Mouse (Mus musculus): ENCODE results near the gene Calcrl. TPM values are rescaled to one million over a fixed set of nuclear protein-coding genes. Genes with fewer than 3 reads are reported as not detected.
"Not testable (repeated sequence)": the region's sequence is repeated elsewhere in the genome, so short reads cannot be mapped to it uniquely, and the experiment has no call there.

Gene Calcrl
- polyA plus RNA-seq, 1 experiment from 2014 or later = 10.4 TPM

DNA sequence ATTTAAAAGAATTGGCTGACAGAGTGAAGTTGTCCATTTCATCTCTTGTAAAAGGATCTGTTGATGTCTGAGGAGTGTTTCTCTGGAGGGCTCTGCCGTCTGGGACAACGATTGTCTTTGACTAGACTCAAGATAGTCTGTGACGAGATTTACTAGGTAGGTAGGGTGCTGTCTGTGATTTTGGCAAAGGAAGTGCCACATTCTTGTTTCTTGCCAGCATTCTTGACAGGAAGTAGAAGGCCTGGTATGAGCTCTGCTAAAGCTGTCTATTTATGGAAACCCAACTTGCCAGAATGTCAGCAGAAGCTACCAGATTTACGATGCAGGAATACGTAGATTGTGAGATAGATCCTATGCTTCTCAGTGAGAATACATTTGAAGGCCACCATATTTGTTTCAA is 16.7 kb upstream of the Calcrl start:
- no peak for DNase-seq (ENCODE audit: extremely low spot score, low spot score)

DNA sequence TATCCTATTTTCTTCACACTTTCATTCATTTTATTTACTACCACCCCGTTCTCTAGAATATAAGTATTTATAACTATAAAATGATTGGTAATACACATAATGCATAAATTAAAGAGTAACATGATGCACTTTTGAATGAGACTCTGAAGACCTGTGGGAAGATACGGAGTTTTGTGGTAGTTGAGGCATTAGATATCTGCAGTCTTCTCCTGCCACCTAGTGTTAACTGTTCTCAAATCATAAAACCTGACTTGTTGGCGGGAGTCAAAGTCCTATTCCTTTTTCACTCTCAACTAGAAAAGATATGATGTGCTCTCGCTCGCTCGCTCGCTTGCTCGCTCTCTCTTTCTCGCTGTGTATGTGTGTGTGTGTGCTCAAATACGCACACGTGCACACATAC is 4.5 kb upstream of the Calcrl start:
- no peak for DNase-seq (ENCODE audit: extremely low spot score, low spot score)
- H3K27me3 ChIP-seq (ENCODE audit: poor library complexity, severe bottlenecking) = no peaks in the 10 kb centered on the region

More for the DNA sequence above, 16.7 kb upstream of the Calcrl start:
- Histone ChIP-seq H3K36me3 (replicated peaks) (no peaks in the 10 kb centered on the region), H3K27me3 (ENCODE audit: poor library complexity, severe bottlenecking) (no peaks in the 10 kb centered on the region), H3K4me3 (no peak overlapping the region), H3K27ac (no peak overlapping the region), H3K4me1 (no peaks in the 10 kb centered on the region), H3K9me3 (no peaks in the 10 kb centered on the region)
- 93% methylated on average over 5 of the region's 5 CpGs for WGBS

DNA sequence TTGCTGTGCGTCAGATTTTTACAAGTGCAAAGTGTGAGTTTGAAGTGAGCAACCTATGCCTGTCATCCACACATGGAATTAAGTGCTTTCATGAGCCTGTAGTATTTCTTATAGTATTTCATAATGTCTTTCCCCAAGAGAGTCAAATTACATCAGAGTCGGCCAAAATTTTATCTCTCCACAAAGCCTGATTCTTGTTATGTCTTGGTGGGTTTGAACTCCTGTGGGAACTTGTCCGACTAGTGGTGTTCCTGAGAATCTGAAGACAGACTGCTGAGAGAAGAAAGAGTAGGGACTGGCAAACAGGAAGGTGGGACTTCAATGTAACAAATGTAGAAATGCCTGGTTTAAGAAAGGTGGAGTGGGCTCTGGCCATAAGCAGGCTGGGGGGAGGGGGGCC is 3.6 kb upstream of the Calcrl start:
- no peak overlapping the region for H3K27ac ChIP-seq
- no peak overlapping the region for H3K4me3 ChIP-seq
- H3K9me3 ChIP-seq = no peaks in the 10 kb centered on the region
- no peak for DNase-seq (ENCODE audit: extremely low spot score, low spot score)
- no peaks in the 10 kb centered on the region for H3K27me3 ChIP-seq (ENCODE audit: poor library complexity, severe bottlenecking)
- 79% methylated on average over 3 of the region's 3 CpGs for WGBS
- H3K4me1 ChIP-seq = peaks cover 16% of the 10 kb centered on the region
- no peaks in the 10 kb centered on the region for H3K36me3 ChIP-seq (replicated peaks)

More for the DNA sequence above, 4.5 kb upstream of the Calcrl start:
- H3K27ac ChIP-seq = no peak overlapping the region
- H3K4me1 ChIP-seq = peaks cover 8% of the 10 kb centered on the region
- H3K36me3 ChIP-seq (replicated peaks) = no peaks in the 10 kb centered on the region
- WGBS = 58% methylated on average over 11 of the region's 11 CpGs
- H3K4me3 ChIP-seq = no peak overlapping the region
- H3K9me3 ChIP-seq = no peaks in the 10 kb centered on the region

DNA sequence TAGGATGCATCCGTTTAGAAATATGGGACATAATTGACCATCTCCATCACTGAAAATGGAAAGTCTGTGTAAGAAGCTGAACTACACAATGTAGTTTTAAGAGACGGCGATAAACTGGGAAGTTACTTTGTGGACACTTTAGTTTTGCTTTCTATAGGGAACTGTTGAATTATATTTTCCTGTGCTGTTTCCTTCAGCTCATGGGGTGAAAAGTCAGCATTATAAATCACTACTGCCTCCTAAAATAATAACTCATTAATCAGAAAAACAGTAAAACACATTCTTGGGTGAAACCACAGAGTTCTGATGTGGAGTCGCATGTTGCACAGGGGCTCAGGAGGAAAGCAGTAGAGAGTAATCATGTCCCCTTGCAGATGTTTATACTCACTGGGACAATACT is 1.3 kb upstream of the Calcrl start:
- Histone ChIP-seq H3K36me3 (replicated peaks) (no peaks in the 10 kb centered on the region), H3K9me3 (no peaks in the 10 kb centered on the region), H3K27ac (no peak overlapping the region), H3K4me3 (no peak overlapping the region), H3K27me3 (ENCODE audit: poor library complexity, severe bottlenecking) (no peaks in the 10 kb centered on the region), H3K4me1 (peaks cover 19% of the 10 kb centered on the region)
- WGBS = 92% methylated on average over 4 of the region's 4 CpGs
- no peak for DNase-seq (ENCODE audit: extremely low spot score, low spot score)

DNA sequence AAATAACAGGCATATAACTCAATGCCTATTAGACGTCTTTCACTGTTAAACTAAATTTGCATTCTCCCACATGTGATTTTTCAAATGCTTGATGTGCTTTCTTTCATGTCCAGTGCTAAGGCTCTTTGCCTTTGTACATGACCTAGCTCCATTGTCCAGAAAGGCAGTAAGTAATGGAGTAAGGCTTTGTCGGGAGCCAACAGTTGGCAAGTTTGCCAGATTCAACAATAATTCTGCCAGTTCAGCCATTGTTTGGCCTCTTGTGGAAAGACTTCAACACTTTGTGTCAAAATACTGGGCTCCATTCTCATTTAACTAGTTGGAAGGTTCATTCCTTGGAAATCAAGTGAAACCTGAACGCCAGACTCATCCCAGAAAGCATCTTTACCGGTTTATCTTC is 8.7 kb downstream of the Calcrl start:
- Histone ChIP-seq H3K27ac (no peak overlapping the region), H3K36me3 (replicated peaks) (no peaks in the 10 kb centered on the region), H3K9me3 (0 out of 2 replicates have a peak, but pooled peaks cover 4% of the 10 kb centered on the region), H3K4me3 (no peak overlapping the region), H3K27me3 (ENCODE audit: poor library complexity, severe bottlenecking) (no peaks in the 10 kb centered on the region), H3K4me1 (no peaks in the 10 kb centered on the region)
- no peak for DNase-seq (ENCODE audit: extremely low spot score, low spot score)
- 92% methylated on average over 4 of the region's 4 CpGs for WGBS

DNA sequence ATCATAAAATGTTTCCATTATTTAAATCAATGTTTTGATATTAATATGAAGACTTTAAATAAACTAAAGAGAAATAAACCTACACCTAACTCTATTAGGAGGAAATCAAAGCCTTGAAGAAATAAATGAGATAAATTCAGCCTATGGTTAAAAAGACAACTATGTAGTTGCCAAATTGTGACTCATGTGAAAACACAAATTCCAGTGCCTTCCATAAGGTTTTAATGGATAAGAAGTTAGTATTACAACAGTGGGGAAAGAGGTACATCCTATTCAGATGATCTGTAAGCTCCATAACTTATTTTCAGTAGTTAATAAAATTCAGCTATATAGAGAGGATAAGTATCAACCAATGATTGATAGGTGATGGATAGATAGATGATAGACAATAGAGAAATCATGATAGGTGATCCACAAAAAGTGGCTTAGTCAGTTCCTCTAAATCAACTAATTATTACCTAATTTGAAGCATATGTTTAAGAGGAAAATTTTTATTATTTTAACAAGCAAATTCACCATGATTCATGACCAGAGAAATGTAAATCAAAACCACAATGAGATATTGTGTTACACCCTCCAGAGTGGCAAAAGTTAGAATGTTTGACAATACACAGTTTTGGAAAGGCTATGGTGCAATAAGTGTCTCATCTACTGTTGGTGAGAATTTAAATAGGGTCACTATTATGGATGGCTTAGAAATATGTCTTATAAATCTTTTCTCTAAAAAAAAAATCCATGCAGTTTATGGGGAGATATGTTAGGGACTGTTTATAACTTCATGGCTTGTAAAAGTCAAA is 15.2 kb downstream of the Calcrl start:
- Histone ChIP-seq H3K9me3 (0 out of 2 replicates have a peak, but pooled peaks cover 4% of the 10 kb centered on the region), H3K36me3 (replicated peaks) (no peaks in the 10 kb centered on the region), H3K27ac (no peak overlapping the region), H3K27me3 (ENCODE audit: poor library complexity, severe bottlenecking) (no peaks in the 10 kb centered on the region), H3K4me3 (no peak overlapping the region), H3K4me1 (no peaks in the 10 kb centered on the region)
- no peak for DNase-seq (ENCODE audit: extremely low spot score, low spot score)

DNA sequence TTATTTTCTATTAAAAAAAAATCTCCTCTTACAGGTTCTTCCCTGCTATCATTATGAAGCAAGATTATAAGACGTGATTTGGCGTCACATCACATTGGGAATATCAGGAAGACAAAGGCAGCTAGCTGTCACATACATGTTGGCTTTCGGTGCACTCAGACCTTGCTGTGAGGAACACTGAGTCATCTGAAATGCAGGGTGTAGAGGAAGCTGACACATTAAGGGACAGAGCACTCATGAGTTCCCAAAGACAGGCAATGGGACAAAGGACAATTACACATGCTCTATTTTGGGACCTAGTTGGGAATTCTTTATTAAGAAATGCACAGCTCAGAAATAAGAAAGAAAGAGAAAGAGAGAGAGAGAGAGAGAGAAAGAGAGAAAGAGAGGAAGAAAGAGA is 20.4 kb downstream of the Calcrl start:
- 94% methylated on average over 3 of the region's 3 CpGs for WGBS
- Histone ChIP-seq H3K36me3 (replicated peaks) (no peaks in the 10 kb centered on the region), H3K27me3 (ENCODE audit: poor library complexity, severe bottlenecking) (no peaks in the 10 kb centered on the region), H3K27ac (no peak overlapping the region), H3K4me1 (no peaks in the 10 kb centered on the region), H3K4me3 (no peak overlapping the region), H3K9me3 (no peaks in the 10 kb centered on the region)
- DNase-seq (ENCODE audit: extremely low spot score, low spot score) = no peak

DNA sequence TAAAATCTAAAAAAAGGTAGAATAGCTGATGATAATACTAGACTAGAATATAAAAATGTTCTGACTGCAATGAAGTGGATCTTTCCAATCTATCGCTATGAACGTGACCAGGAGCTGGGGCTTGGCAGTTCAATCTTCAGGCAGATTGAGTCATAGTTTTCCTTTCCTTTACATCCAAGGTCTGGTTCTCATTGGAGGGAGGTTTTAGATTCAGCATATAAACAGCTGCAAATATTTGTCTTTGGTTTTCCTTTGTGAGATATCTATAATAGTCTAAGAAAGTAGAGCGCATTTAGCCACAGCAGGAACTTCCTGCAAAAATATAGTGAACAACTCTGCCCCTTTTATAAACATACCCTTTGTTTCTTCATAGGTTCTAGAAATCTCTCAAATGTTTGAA is 22.5 kb downstream of the Calcrl start:
- Histone ChIP-seq H3K4me1 (no peaks in the 10 kb centered on the region), H3K36me3 (replicated peaks) (no peaks in the 10 kb centered on the region), H3K27me3 (ENCODE audit: poor library complexity, severe bottlenecking) (no peaks in the 10 kb centered on the region), H3K27ac (no peak overlapping the region), H3K9me3 (no peaks in the 10 kb centered on the region), H3K4me3 (no peak overlapping the region)
- DNase-seq (ENCODE audit: extremely low spot score, low spot score) = no peak
- 94% methylated on average over 3 of the region's 3 CpGs for WGBS

DNA sequence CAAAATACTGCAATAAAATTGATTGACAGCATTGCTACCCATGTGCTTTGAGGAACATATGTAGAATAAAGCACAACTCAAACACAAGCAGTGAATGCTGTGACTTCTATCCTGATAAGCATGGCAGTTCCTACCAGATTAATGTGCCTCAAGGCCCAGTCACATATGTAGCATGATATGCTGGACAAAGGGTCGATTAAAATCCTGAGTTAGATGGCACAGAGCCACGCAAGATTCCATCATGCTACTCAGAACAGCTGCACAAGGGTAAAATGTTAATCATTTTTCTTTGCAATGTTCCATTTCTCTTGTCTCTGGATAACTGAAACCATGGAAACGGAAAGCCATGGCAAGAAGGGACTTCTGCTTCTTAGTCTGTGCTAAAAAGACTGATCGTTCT is 28.7 kb downstream of the Calcrl start:
- no peak for DNase-seq (ENCODE audit: extremely low spot score, low spot score)
- H3K27me3 ChIP-seq (ENCODE audit: poor library complexity, severe bottlenecking) = no peaks in the 10 kb centered on the region
- no peak overlapping the region for H3K27ac ChIP-seq
- WGBS = 92% methylated on average over 4 of the region's 4 CpGs
- no peak overlapping the region for H3K4me3 ChIP-seq
- no peaks in the 10 kb centered on the region for H3K4me1 ChIP-seq
- H3K9me3 ChIP-seq = no peaks in the 10 kb centered on the region
- H3K36me3 ChIP-seq (replicated peaks) = no peaks in the 10 kb centered on the region

DNA sequence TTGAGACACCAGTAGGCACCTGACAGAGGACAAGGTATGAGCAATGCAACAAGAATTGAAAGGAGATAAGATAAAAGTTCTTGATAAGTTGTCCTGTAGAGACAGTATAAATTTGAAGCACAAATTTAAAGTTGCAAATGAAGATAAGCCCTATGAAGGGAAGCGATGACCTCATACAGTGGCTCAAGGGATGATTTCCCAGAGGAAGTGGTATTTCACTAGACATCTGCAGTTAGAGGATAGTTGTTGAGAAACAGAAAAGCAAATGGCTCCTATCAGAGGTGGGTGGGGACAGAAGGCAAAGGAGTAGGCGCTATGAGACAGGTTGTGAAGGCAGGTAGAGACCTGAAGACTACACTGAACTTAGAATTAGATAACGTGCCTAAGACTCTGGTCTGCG is 32.0 kb downstream of the Calcrl start:
- no peak for DNase-seq (ENCODE audit: extremely low spot score, low spot score)
- Histone ChIP-seq H3K4me3 (no peak overlapping the region), H3K36me3 (replicated peaks) (no peaks in the 10 kb centered on the region), H3K27me3 (ENCODE audit: poor library complexity, severe bottlenecking) (no peaks in the 10 kb centered on the region), H3K4me1 (peaks cover 7% of the 10 kb centered on the region), H3K27ac (no peak overlapping the region), H3K9me3 (no peaks in the 10 kb centered on the region)
- 95% methylated on average over 4 of the region's 4 CpGs for WGBS

DNA sequence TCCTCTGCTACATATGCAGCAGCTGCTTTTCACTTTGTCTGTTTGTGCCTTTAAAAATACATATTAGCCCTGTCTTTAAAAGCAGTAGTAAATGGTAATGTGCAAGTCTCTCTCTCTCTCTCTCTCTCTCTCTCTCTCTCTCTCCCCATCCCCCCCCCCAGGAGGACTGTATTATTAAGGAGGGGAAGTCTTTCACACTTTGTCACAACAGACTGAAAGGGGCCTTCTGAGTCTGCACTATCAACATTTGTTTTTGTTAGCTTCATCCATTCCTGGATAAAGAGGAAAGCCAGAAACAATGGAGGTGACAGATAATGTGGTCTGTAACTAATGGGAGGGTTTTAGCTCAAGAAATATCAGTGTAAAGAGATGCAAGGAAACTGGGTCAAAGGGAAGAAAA is 36.1 kb downstream of the Calcrl start:
- no peaks in the 10 kb centered on the region for H3K27me3 ChIP-seq (ENCODE audit: poor library complexity, severe bottlenecking)
- no peaks in the 10 kb centered on the region for H3K36me3 ChIP-seq (replicated peaks)
- no peak overlapping the region for H3K27ac ChIP-seq
- DNase-seq (ENCODE audit: extremely low spot score, low spot score) = no peak
- peaks cover 30% of the 10 kb centered on the region for H3K4me1 ChIP-seq
- H3K9me3 ChIP-seq = no peaks in the 10 kb centered on the region
- H3K4me3 ChIP-seq = no peak overlapping the region

DNA sequence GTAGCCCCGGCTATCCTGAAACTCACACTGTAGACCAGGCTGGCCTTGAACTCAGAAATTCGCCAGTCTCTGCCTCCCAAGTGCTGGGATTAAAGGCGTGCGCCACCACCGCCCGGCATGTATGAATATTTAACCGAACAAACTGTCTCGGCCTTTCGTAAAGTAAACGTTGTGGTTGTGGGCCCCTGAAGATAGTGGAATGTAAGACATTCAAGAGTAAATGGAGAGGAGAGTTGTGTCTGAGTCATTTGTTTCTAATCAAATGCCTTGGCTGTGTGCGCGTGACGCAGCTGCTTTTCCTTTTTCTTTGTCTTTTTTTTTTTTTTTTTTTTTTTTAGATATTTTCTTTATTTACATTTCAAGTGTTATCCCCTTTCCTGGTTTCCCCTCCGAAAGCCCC is 36.7 kb downstream of the Calcrl start:
- H3K4me1 ChIP-seq = peaks cover 30% of the 10 kb centered on the region
- H3K36me3 ChIP-seq (replicated peaks); H3K4me3 ChIP-seq; DNase-seq (ENCODE audit: extremely low spot score, low spot score); H3K27ac ChIP-seq; H3K9me3 ChIP-seq; H3K27me3 ChIP-seq (ENCODE audit: poor library complexity, severe bottlenecking): not testable (repeated sequence)
- 91% methylated on average over 14 of the region's 14 CpGs for WGBS

DNA sequence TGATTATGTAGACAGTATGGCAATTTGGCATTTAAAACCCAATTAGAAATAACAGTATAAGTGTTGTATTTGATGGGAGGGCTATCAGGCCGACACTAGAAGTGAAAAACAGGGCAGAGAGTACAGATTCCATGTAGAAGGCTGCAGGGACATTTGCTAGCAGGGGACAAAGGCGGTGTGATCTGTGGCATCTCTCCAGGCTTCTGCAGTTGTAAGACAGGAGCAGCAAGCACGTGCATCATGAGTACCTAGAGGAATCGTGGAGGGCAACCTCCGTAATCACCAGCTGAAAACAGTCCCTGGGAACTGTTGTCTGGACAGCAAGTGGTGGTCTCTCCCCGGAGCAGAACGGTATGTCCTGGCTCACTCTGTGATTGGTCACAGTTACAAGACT is 37.2 kb downstream of the Calcrl start:
- Histone ChIP-seq H3K27ac (no peak overlapping the region), H3K9me3 (no peaks in the 10 kb centered on the region), H3K4me3 (no peak overlapping the region), H3K4me1 (peaks cover 30% of the 10 kb centered on the region), H3K27me3 (ENCODE audit: poor library complexity, severe bottlenecking) (peaks cover 5% of the 10 kb centered on the region; the same call in 1 of the 2 replicates), H3K36me3 (replicated peaks) (no peaks in the 10 kb centered on the region)
- WGBS = 81% methylated on average over 7 of the region's 7 CpGs
- DNase-seq (ENCODE audit: extremely low spot score, low spot score) = no peak
